Mouse (Mus musculus) heart, embryonic 14.5 days (tissue): Measurements from ENCODE around the gene Plekhm1. TPM values are rescaled to one million over a fixed set of nuclear protein-coding genes. Genes with fewer than 3 reads are reported as not detected.

Experiments
- ATAC-seq: fragments of 200-750 bp; cut with Nextera tagmentation; 2 replicates; pipeline ENCODE4 v1.8.0; 2017; ENCODE audit warnings: low read depth, moderate TSS enrichment; ENCODE audit not compliant: insufficient number of reproducible peaks, insufficient read depth, low FRiP score
- H3K27ac ChIP-seq, 2 experiments: fragments of 200-500 bp in 1 of 2; fragments of 300-500 bp in 1 of 2; sonication (generic) in 1 of 2; replicated peaks in 1 of 2; 2 replicates each; pipeline ENCODE4 v1.5.1; 2012 to 2014; ENCODE audit warnings: low read depth in 2 of 2, low read length in 2 of 2, control low read depth in 1 of 2, mild to moderate bottlenecking in 1 of 2, mixed read lengths in 1 of 2; ENCODE audit not compliant: control insufficient read depth in 1 of 2, insufficient read depth in 1 of 2
- H3K27me3 ChIP-seq: fragments of 300-500 bp; sonication (generic); 2 replicates; pipeline ENCODE4 v1.6.1; 2014; ENCODE audit warnings: mild to moderate bottlenecking, low read length, control low read depth; ENCODE audit not compliant: control insufficient read depth, insufficient read depth
- H3K36me3 ChIP-seq: fragments of 300-500 bp; sonication (generic); 2 replicates; pipeline ENCODE4 v1.6.1; 2014; ENCODE audit warnings: mild to moderate bottlenecking, control low read depth, low read length, mixed read lengths; ENCODE audit not compliant: control insufficient read depth, insufficient read depth
- H3K4me1 ChIP-seq, 2 experiments: fragments of 200-500 bp in 1 of 2; fragments of 300-500 bp in 1 of 2; sonication (generic) in 1 of 2; 2 replicates each; pipeline ENCODE4 v1.6.1; 2012 to 2014; ENCODE audit warnings: low read length in 2 of 2, control low read depth in 1 of 2, mixed read lengths in 1 of 2; ENCODE audit not compliant: control insufficient read depth in 2 of 2, insufficient read depth in 2 of 2
- H3K4me2 ChIP-seq: fragments of 300-500 bp; sonication (generic); 2 replicates; pipeline ENCODE4 v1.6.1; 2014; ENCODE audit warnings: mild to moderate bottlenecking, low read length
- H3K4me3 ChIP-seq, 2 experiments: fragments of 200-500 bp in 1 of 2; fragments of 300-500 bp in 1 of 2; sonication (generic) in 1 of 2; 2 replicates each; pipeline ENCODE4 v1.5.1; 2012 to 2014; ENCODE audit warnings: low read length in 2 of 2, mild to moderate bottlenecking in 2 of 2, control low read depth in 1 of 2, low read depth in 1 of 2, moderate library complexity in 1 of 2; ENCODE audit not compliant: control insufficient read depth in 1 of 2, insufficient read depth in 1 of 2
- H3K9ac ChIP-seq: fragments of 300-500 bp; sonication (generic); 2 replicates; pipeline ENCODE4 v1.6.1; 2014; ENCODE audit warnings: mild to moderate bottlenecking, low read length
- H3K9me3 ChIP-seq: fragments of 300-500 bp; sonication (generic); 2 replicates; pipeline ENCODE4 v1.6.1; 2016; ENCODE audit warnings: low read length, control low read depth; ENCODE audit not compliant: control insufficient read depth
- WGBS: fragments of 180-500 bp; shearing (Covaris S2); extraction: QIAGEN DNeasy Blood & Tissue Kit; methylation state at CpG from one replicate; pipeline ENCODE4 v1.1.7; 2014; 5-methylcytosine and 5-hydroxymethylcytosine counted together
- polyA plus RNA-seq: library from polyadenylated mRNA; unstranded; fragments of >200 nt; fragmentation: Nextera tagmentation; extraction: Ambion mirVana; gene quantifications from 2 replicates; pipeline ENCODE4 v1.2.1, GENCODE M21; 2014

Plekhm1 gene
- polyA plus RNA-seq, 1 experiment from 2014 or later, result 6.5 TPM

DNA sequence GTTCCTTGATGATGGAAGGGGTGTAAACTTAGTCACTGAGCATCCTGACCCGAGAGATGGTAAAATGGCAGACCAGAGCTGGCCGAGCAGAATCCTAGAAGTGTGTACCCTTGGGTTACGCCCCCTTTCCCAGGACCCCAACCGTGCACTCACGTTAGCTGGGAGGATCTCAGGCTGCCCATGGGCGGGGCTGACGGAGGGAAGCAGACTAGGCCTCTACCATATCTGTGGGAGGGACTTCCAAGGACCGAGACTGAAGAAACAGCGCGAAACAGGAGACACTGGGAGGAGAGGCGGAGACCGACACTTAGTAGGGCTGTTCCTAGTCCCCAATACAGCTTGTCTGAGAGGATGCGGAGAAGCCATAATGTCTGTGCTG is 50.4 kb downstream of the Plekhm1 start:
- H3K9ac ChIP-seq, result peak overlapping the region; percentile 69; the same call in 1 of the 2 replicates
- peak overlapping the region; percentile 91 for H3K4me2 ChIP-seq
- H3K4me3 ChIP-seq, result peak overlapping the region; percentile 57
- WGBS, result 4% methylated on average over 13 of the region's 13 CpGs
- H3K27me3 ChIP-seq, result peaks cover 45% of the 10 kb centered on the region
- no peaks in the 10 kb centered on the region for H3K9me3 ChIP-seq
- ATAC-seq, result no peak
- H3K4me1 ChIP-seq, result peaks cover 15 to 30% of the 10 kb centered on the region in 2 experiments
- H3K27ac ChIP-seq, result peak overlapping the region in 1 of 2 experiments; percentile 78; a peak in 1 of 4 replicates
- H3K36me3 ChIP-seq, result peaks cover 10% of the 10 kb centered on the region

DNA sequence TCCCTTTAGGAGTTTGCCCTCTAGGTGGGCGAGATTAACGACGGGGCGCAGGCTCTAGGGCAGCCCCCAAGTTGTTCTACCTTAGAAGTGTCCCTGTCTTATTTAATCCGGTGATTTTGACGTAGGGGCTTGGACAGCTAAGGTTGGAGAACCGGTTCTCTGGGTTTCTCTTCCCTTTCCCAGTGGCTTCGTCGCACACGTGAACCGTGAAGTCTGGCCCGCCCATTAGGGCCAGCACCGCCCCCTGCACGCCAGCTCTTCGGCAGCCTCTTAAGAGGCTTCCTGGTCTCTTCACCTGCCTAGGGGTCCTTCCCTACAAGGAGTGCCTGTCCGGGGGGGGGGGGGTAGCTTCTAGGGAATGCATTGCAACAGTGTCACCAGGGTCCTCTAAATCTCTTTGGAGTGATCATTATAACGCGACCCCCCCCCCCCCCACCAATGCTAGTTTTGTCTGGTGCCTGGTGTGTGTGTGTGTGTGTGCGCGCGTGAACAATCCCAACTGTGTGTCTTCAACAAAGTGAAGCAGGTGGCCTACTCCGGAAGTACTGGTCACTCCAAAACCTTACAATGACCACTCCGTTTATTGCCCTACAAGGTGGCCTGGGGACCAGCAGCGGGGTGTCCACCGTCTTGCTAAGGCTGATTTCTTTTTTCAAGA is 51.0 kb downstream of the Plekhm1 start:
- Histone ChIP-seq H3K4me1 (peaks cover 15 to 30% of the 10 kb centered on the region in 2 experiments), H3K36me3 (peaks cover 5% of the 10 kb centered on the region; the same call in 1 of the 2 replicates), H3K4me2 (peak overlapping the region; percentile 91), H3K27ac (no peak overlapping the region), H3K4me3 (peak overlapping the region; percentile 57; a peak in 3 of 4 replicates), H3K9me3 (no peaks in the 10 kb centered on the region), H3K27me3 (peaks cover 45% of the 10 kb centered on the region), H3K9ac (peak overlapping the region; percentile 16; the same call in 1 of the 2 replicates)
- ATAC-seq, result no peak
- 6% methylated on average over 25 of the region's 25 CpGs for WGBS

DNA sequence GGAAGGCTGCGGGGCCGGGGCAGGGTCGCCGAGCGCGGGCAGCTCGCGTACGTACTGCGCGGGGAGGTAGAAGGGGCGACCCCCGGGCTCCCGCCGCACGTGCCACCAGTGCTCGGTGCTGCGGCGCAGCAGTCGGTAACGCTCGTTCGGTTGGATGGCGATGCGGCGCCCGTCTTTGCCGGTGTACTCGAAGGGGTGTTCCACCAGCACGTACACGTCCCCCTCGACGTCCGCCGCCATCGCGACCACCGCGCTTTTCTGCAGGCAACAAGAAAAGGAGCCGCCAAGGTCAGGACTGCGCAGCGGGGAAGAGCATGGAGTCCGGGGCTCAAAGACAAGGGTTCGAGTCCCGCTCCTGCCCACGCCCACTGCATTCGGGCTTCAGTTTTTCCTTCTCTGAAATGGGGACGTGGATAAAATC is 51.8 kb downstream of the Plekhm1 start:
- WGBS, result 3% methylated on average over 48 of the region's 48 CpGs
- Histone ChIP-seq H3K36me3 (no peaks in the 10 kb centered on the region), H3K4me2 (peak overlapping the region; percentile 91), H3K9me3 (no peaks in the 10 kb centered on the region), H3K27me3 (peaks cover 50% of the 10 kb centered on the region), H3K4me1 (peaks cover 18 to 33% of the 10 kb centered on the region in 2 experiments), H3K9ac (peak overlapping the region; percentile 72), H3K27ac (no peak overlapping the region), H3K4me3 (peak overlapping the region; percentile 51 to 57)
- no peak for ATAC-seq

DNA sequence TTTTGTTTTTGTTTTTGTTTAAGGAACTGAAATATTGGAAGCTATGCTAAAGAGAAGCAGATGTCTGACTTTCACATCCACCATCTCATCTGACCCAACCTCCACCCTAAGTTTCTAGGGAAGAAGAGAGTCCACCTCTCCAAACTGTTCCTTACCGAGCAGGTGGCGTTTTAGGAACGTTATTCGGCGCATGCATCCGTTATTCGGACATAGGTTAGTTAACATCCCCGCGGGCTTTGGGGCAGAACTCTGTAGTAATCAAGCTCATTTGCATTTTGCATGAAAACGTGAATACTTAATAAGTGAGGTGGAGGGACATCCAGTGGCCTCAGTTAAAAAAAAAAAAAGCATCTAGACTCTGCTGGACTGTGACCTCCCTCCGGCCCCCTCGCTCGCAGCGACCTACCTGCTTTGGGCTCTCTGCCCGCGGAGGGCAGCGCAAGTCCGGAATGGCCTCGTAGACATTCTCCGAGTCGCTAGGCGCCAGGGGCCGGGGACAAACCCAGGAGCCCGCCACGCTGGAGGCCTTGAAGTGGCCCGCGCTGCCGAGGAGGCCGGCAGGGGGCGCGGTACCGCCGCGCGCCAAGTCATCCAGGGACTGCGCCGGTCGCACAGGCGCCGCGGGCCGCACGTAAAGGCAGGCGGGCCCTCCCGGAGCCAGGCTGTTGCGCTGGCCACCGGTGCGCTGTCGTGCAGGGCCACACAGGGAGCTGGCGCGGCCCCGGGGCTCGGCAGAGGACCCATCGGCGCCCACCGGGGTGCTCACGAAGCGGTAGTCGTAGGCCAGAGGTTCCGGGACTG is 52.4 kb downstream of the Plekhm1 start:
- H3K4me1 ChIP-seq, result peaks cover 22 to 34% of the 10 kb centered on the region in 2 experiments
- peak overlapping the region; percentile 72 for H3K9ac ChIP-seq
- H3K27me3 ChIP-seq, result peaks cover 50% of the 10 kb centered on the region
- WGBS, result 3% methylated on average over 53 of the region's 60 CpGs
- peak overlapping the region; percentile 51 to 57 for H3K4me3 ChIP-seq
- H3K36me3 ChIP-seq, result no peaks in the 10 kb centered on the region
- ATAC-seq, result peak; percentile 27
- no peak overlapping the region for H3K27ac ChIP-seq
- no peaks in the 10 kb centered on the region for H3K9me3 ChIP-seq
- peak overlapping the region; percentile 91 for H3K4me2 ChIP-seq

DNA sequence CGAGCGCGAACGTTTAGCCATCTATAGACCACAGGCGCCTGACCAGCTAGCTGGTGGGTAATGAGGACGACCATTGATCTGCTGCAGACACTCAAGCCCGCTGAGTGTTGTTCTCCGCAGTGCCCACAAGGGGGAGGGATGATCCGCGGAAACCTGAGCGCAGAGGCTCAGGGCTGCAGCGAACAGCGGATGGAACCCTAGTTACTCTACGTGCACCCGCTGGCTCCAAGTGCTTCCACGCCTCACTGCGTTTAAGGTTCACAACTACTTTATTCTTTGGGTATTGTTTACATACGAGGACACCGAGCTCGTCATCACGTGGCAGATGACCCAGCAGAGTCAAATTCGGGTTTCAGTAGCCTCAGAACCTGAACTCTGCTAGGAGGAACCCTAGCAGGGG is 53.4 kb downstream of the Plekhm1 start:
- peaks cover 22 to 34% of the 10 kb centered on the region in 2 experiments for H3K4me1 ChIP-seq
- WGBS, result 2% methylated on average over 22 of the region's 22 CpGs
- H3K27me3 ChIP-seq, result peaks cover 46% of the 10 kb centered on the region

DNA sequence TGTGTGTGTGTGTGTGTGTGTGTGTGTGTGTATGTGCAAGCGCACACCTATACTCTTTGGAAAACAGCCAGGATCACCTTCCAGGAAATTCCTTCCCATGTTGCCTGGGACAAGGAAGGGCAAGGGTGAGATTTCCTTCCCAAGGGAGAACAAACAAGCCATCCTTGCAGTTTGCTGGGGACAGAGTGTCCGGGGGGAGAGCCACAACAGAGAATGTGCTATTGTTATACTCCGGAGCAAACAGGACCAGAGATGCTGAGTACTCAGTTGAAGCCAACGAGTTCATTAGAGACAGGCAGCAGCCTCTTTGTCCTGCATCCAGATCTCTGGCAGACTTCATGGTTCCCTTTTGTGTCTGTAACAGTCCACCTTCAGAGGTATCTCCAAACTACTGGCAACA is 54.2 kb downstream of the Plekhm1 start:
- Histone ChIP-seq H3K36me3 (no peaks in the 10 kb centered on the region), H3K27ac (no peak overlapping the region), H3K4me1 (peaks cover 21 to 29% of the 10 kb centered on the region in 2 experiments), H3K4me3 (no peak overlapping the region), H3K9me3 (no peaks in the 10 kb centered on the region; the same call in 1 of the 2 replicates), H3K4me2 (no peak overlapping the region), H3K27me3 (peaks cover 38% of the 10 kb centered on the region), H3K9ac (no peak overlapping the region)
- WGBS, result 65% methylated on average over 4 of the region's 4 CpGs
- no peak for ATAC-seq

More for the DNA sequence above, 53.4 kb downstream of the Plekhm1 start:
- no peak overlapping the region for H3K9ac ChIP-seq
- H3K4me3 ChIP-seq, result peak overlapping the region in 1 of 2 experiments; percentile 57; a peak in 2 of 4 replicates
- no peak for ATAC-seq
- peak overlapping the region; percentile 91 for H3K4me2 ChIP-seq
- no peaks in the 10 kb centered on the region for H3K9me3 ChIP-seq
- H3K27ac ChIP-seq, result no peak overlapping the region
- H3K36me3 ChIP-seq, result no peaks in the 10 kb centered on the region

DNA sequence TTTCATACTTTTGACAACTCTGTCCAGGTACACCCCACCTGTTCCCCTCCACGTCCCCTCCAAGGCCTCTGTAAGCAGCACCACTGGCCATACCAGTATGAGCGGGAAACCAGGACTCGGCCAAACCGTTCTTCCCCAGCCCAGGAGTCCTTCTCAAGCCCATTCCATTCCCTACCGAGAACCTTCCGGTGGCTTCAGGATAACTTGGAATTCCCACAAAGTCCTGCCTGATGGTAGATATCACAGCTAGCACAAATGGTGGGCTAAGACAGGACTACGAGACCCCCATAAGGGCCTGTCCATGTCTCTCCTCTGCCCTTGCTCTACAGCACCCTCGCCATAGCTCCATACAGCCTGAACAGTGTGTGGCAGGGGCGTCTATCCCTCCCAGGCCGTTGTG is 54.8 kb downstream of the Plekhm1 start:
- Histone ChIP-seq H3K27me3 (peaks cover 36% of the 10 kb centered on the region), H3K4me1 (peaks cover 20 to 24% of the 10 kb centered on the region in 2 experiments)
- WGBS, result 93% methylated on average over 10 of the region's 10 CpGs

More for the DNA sequence above, 54.8 kb downstream of the Plekhm1 start:
- Histone ChIP-seq H3K9me3 (peaks cover 6% of the 10 kb centered on the region; the same call in 1 of the 2 replicates), H3K4me3 (no peak overlapping the region), H3K9ac (no peak overlapping the region), H3K4me2 (no peak overlapping the region), H3K27ac (no peak overlapping the region), H3K36me3 (no peaks in the 10 kb centered on the region)
- ATAC-seq, result no peak
